Mouse (Mus musculus) CD4-positive naive resting alpha-beta T cell, adult 57 days (primary cell): Measurements from ENCODE around the gene Bves. TPM values are rescaled to one million over a fixed set of nuclear protein-coding genes. Genes with fewer than 3 reads are reported as not detected.

Experiments used
- total RNA-seq: library from RNA; stranded (reverse); gene quantifications from one replicate; pipeline ENCODE4 v1.2.4, GENCODE M21; 2023

Bves gene
- not detected for total RNA-seq

DNA sequence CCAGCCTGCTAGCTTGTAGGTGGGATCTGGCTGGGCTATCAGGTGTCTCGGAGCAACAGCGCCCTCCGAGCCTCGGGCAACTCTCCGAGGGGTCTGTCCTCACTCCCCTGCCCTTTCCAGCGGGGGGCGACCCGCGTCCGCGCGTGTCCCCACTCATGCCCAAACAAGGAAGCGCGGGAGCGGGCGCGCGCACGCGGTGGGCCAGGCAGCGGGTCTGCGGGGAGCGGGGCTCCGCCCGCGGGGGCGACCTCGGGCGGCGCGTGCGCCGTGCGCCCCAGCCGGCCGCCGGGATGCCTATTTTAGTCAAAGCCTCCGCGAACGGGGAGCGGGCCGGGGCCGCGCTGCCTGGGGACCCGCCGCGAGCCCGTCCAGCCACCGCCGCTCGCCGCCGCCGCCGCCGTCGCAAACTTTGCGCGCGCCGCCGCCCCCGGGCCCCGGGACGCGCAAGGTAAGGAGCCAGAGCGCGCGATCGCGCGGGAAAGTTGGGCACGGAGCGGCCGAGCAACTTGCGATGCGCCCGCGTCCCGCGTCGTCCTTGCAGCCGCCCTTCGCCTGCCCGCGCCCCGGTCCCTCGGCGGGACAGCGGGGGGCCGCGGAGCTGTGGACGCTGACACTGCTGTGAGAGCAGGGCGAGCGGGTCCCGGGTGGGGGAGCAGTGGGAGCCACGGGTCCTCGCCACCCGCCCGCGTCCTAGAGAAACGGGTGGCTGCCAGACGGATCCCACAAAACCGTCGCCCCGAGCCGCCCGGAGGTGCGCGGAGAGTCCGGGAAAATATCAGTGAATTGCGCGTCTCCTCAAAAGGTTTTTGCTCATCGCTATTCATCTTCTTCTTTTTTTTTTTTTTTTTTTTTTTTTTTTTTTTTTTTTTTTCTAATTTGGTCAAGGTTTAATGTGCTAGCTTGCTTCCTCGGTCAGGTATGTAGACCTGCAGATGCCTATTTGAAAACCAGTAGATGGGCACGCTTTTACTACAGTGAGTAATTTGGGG is at the start of gene Bves:
Bves (plus strand) TSS at position 339 of the 989 bp plus-strand sequence.

Other genes starting within 250 kb of the Bves start
- gene Popdc3, start 157.7 kb upstream of the Bves start, total RNA-seq, result not detected
- not detected for gene Lin28b, start 150.6 kb downstream of the Bves start, total RNA-seq
- gene Hace1, start 242.1 kb downstream of the Bves start, total RNA-seq, result 39.1 TPM